Mouse (Mus musculus) adrenal gland, adult 18-20 months (tissue): Measurements from ENCODE around the gene Spop. TPM values are rescaled to one million over a fixed set of nuclear protein-coding genes. Genes with fewer than 3 reads are reported as not detected.
"Not testable (repeated sequence)": the region's sequence is repeated elsewhere in the genome, so short reads cannot be mapped to it uniquely, and the experiment has no call there.

ENCODE experiments used
- DNase-seq, 2 experiments: peaks; one replicate each; pipeline ENCODE4 v3.0.0; 2021 to 2022; ENCODE audit warnings: low spot score in 2 of 2
- total RNA-seq, 2 experiments: library from RNA; stranded (reverse); gene quantifications; 1 replicate in 1 of 2; 2 replicates in 1 of 2; pipeline ENCODE4 v1.2.3; 2021

The Spop gene
- total RNA-seq, 2 experiments from 2014 or later: 134 to 145 TPM

- no peak for DNase-seq
Measured at GRCm38 (mm10) chr11:95493010-95493409, 79.1 kb downstream of the Spop start.

DNA sequence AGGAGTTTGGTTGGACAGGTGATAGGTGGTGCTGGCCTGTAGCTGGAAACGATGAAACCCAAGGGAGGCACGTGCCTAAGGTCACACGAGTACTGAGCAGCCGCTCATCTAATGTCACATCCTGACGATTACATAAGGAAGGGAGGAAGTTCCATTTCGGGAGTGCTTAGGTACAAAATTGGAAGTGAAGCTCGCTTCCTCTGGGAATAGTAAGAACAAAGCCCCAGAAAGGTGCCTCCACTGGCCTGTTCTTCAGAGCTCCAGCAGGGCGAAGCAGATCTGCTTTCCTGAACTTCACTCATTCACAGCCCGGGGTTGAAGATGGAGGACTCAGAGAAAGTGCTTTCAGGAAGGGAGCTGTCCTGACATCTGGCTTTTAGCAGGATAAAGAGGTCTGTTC is 80.1 kb downstream of the Spop start:
- DNase-seq: no peak

DNA sequence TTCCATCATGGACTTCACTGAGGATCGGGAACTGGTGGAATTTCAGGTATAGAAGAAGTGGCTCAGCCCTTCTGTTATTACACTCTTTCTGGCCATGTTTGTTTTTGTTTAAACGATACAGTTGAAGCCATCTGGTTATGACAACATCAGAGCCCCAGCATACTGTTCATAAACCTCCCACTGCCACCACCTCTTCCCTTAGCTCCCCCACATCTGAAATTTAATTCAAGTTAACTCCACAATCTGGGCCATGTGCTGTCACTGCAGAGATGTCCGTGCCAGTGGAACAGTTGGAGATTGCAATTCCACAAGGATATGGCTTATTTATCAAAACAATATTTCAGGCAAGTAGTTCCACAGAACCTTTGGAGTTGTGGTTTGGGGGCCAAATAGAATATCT is 80.5 kb downstream of the Spop start:
- no peak for DNase-seq

- no peak for DNase-seq
Measured at GRCm38 (mm10) chr11:95495883-95496282, 82.0 kb downstream of the Spop start.

- no peak for DNase-seq
Measured at GRCm38 (mm10) chr11:95497921-95498320, 84.0 kb downstream of the Spop start.

GRCm38 (mm10) chr11:95500412-95500811 is 86.5 kb downstream of the Spop start:
- DNase-seq: no peak

DNA sequence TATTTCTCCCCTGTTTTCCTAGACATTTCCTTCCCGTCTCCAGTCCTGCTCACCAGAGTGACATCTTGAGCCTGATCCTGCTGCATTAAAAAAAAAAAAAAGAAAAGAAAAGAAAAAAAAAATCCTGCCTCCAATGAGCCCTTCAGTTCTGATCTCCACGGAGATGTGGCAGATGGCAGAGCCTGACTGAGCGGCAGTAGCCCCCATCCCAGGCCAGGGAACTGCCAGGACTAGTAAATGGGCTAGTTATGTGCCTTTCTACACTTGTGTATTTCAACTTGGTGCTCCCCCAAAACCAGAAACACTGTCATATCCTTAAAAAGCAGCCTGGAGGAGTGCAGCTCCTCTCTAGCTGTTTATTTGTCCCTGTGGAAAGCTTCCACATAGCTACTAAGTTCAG is 87.0 kb downstream of the Spop start:
- no peak for DNase-seq

- DNase-seq: not testable (repeated sequence)
Measured at GRCm38 (mm10) chr11:95501826-95502225, 87.9 kb downstream of the Spop start.

DNA sequence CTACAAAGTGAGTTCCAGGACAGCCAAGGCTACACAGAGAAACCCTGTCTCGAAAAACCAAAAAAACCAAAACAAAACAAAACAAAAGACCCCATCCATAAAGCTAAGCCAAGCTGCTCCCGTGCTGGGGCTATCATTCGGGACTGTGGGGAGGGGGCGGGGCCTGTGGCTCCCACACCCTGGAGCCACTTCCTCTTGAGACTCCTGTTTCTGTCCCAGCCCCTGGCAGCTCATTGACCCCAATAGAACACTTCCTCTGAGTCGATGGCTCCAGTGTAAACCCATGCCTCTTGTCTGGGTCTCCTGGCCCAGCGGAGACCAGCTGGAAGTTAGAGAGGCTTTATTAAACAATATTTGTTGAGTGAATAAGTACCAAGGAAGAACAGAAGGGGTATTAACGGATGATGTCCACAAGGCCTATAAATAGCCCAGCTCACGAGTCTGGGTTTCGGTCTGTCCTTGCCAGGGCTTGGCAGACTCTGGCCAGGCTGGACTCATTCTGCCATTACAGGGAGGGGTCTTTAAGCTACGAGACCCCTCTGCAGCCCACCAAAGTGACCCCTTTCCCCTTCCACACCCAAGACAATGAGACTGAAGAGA is 89.8 kb downstream of the Spop start:
- no peak for DNase-seq

- no peak for DNase-seq
Measured at GRCm38 (mm10) chr11:95504271-95504731, 90.4 kb downstream of the Spop start.

- DNase-seq: peak in 1 of 2 experiments; percentile 61
Measured at GRCm38 (mm10) chr11:95507041-95507716, 93.3 kb downstream of the Spop start.

DNA sequence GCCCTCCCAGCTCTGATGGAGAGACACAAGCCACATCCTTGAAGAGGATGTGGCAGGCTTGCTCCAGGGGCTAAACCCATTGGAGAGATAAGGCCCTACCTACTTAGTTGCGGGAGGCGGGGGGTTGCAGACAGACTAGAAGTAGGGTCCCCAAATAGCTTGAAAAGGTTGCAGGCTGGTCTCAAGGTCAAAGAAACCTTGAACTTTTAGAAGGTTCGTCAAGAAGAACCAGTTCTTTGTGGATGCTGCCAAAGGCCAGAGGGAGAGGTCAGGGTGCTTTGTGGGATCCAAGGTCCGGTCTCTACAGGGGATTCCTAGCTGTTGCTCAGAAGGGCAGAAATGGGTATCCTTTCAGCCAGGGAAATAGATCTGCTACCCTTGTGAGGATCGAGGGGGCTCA is 93.9 kb downstream of the Spop start:
- DNase-seq: no peak

- DNase-seq: peak in 1 of 2 experiments; percentile 22
Measured at GRCm38 (mm10) chr11:95508211-95508926, 94.5 kb downstream of the Spop start.

DNA sequence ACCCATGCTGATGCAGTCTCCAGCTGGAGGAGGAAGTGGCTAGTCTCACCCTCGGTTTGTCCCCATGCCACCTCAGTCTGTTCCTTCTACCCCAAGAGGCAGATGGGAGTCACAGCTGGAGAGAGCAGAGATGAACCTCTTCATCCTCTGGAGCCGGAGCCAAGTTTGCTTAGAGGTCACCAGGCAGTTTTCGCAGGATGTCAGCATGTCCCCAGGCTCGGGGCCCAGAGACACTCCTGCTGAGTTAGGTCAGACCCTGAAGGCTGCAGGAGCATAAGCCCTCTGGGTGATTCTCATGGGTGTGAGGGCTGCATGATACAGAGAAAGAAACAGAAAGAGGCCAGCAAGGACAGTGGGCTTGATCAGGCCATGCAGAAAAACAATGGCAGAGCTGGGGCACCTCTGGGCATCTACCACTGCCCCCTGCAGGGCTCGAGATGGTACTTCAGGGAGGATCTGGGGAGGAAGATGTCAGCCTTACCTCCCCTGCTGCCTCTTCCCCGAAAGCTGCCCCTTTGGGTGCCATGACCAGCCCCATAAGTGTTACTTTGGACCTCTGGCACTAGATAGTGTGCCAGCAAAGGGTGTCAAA is 95.3 kb downstream of the Spop start:
- peak; percentile 49 to 57 for DNase-seq

- no peak for DNase-seq
Measured at GRCm38 (mm10) chr11:95510631-95511030, 96.8 kb downstream of the Spop start.

- no peak for DNase-seq
Measured at GRCm38 (mm10) chr11:95511919-95512318, 98.0 kb downstream of the Spop start.

DNA sequence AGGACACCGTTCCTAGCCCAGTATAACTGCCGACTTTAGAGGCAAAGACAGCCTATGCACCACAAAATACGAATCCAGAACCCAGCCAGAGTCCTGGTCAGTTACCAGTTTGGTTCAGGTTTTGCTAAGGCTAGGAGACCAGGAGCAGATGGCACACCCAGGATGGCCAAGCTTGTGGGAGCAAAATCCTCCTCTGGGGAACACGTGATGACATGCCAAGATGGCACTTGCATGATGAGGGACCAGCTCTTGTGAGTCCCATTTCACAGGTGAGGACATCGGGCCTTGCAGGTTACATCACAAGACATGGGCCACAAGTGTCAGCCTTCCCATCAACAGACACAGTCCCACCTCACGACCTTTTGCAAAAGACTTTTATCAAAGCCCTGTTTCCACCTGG is 98.5 kb downstream of the Spop start:
- no peak for DNase-seq

GRCm38 (mm10) chr11:95513461-95514297 is 99.8 kb downstream of the Spop start:
- peak in 1 of 2 experiments; percentile 26 for DNase-seq

- DNase-seq: peak; percentile 83 to 84
Measured at GRCm38 (mm10) chr11:95514298-95514861, 100.5 kb downstream of the Spop start, which contains the start of gene Nxph3. Gene Nxph3, minus strand, starts transcription at chr11:95514570.
